Mouse (Mus musculus): ENCODE results near the gene Gm3755. TPM values are rescaled to one million over a fixed set of nuclear protein-coding genes. Genes with fewer than 3 reads are reported as not detected.

Gene Gm3755
- not detected for polyA plus RNA-seq (2014; fragmentation: Illumina TruSeq; extraction: RNeasy Lipid Tissue Mini Kit (QIAGEN cat#74804); ENCODE audit: low read depth, low replicate concordance)

GRCm38 (mm10) chr14:7450817-7451216 is at the start of gene Gm3755:
Gene Gm3755 (minus strand): TSS chr14:7450917.

DNA sequence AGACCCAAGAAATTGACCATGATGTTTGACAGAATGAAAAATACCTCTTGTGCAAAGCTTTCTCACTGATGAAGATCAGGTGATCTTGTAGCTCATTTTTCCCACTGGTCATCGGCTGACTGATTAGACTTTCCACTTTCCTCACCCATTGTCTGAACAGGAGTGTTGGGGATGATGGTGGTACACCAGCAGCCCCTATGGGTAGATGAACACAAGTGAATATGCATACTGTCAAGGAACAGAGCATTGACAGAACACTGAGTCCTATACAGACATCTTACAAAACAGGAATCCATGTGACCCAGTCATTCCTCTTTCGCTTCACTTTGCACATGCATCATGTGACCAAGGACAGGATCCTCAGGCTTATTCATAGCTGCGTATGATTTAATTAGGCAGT is 32.9 kb upstream of the Gm3755 start, which contains the start of gene Gm3752:
Gm3752 (minus strand) TSS at position 101 of the 400 bp plus-strand sequence.

Other genes with a start within 250 kb of the Gm3755 start
- not detected for gene Gm3727, start 186.2 kb downstream of the Gm3755 start, polyA plus RNA-seq (2014; fragmentation: Illumina TruSeq; extraction: RNeasy Lipid Tissue Mini Kit (QIAGEN cat#74804); ENCODE audit: low read depth, low replicate concordance)
- gene Gm3739, start 135.9 kb downstream of the Gm3755 start, polyA plus RNA-seq (2014; fragmentation: Illumina TruSeq; extraction: RNeasy Lipid Tissue Mini Kit (QIAGEN cat#74804); ENCODE audit: low read depth, low replicate concordance): not detected
- not detected for gene Gm5797, start 118.5 kb downstream of the Gm3755 start, polyA plus RNA-seq (2014; fragmentation: Illumina TruSeq; extraction: RNeasy Lipid Tissue Mini Kit (QIAGEN cat#74804); ENCODE audit: low read depth, low replicate concordance)
- gene Gm8374, start 85.8 kb downstream of the Gm3755 start, polyA plus RNA-seq (2014; fragmentation: Illumina TruSeq; extraction: RNeasy Lipid Tissue Mini Kit (QIAGEN cat#74804); ENCODE audit: low read depth, low replicate concordance): not detected
- gene Gm3752, start 32.8 kb upstream of the Gm3755 start, polyA plus RNA-seq (2014; fragmentation: Illumina TruSeq; extraction: RNeasy Lipid Tissue Mini Kit (QIAGEN cat#74804); ENCODE audit: low read depth, low replicate concordance): 0.37 TPM
- gene Gm3558, start 117.6 kb upstream of the Gm3755 start, polyA plus RNA-seq (2014; fragmentation: Illumina TruSeq; extraction: RNeasy Lipid Tissue Mini Kit (QIAGEN cat#74804); ENCODE audit: low read depth, low replicate concordance): not detected
- gene Gm10338, start 144.7 kb upstream of the Gm3755 start, polyA plus RNA-seq (2014; fragmentation: Illumina TruSeq; extraction: RNeasy Lipid Tissue Mini Kit (QIAGEN cat#74804); ENCODE audit: low read depth, low replicate concordance): not detected
- gene Gm10128, start 193.1 kb upstream of the Gm3755 start, polyA plus RNA-seq (2014; fragmentation: Illumina TruSeq; extraction: RNeasy Lipid Tissue Mini Kit (QIAGEN cat#74804); ENCODE audit: low read depth, low replicate concordance): not detected

Data from heart, adult 10 weeks (tissue).